Mouse (Mus musculus) bone marrow macrophage, adult 2 months (primary cell): ENCODE data around the gene Atf6b.

Source experiments
- CTCF ChIP-seq: IDR thresholded peaks from 2 replicates; pipeline ENCODE4 v1.5.1; 2012; ENCODE audit warnings: low read depth, mild to moderate bottlenecking, low read length, moderate library complexity
- POLR2A ChIP-seq: IDR thresholded peaks from 2 replicates; pipeline ENCODE4 v1.6.1; 2012; ENCODE audit warnings: mild to moderate bottlenecking, low read depth, low read length, borderline replicate concordance

- TF ChIP-seq CTCF (no peak), POLR2A (no peak)
These were observed 2.3 kb upstream of the Atf6b start, which contains the start of gene Fkbpl for GRCm38 (mm10) chr17:34644608-34645007.
